ENCODE assay signal across 13 mouse cellular contexts in the genomic region with DNA sequence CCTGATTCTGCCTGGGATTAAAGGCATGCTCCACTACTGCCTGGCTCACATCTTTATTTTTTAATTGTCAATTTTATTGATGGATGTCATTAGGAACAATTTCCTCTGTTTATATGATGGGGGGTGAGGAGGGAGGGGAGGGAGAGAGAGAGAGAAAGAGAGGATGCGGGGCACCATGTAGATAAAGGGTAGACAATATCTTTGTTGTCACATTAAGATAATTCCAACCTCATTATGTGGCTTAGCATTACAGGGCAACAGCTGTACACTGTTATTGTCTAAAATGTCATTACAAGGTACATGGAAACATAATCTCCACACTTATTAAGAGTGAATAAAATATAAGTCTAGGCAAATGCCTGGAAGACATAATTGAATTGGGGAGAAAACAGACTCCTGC.
"Had no signal": no experiment of that assay in that cellular context is flagged by ENCODE, and none has a peak within 500 bp of the region (broad histone marks: within the 10 kb centered on the region; RNA-seq: fewer than 3 reads in every experiment).

No protein-coding gene starts in this region.

- H3K27me3 ChIP-seq: limb, embryonic 12.5 days; neural tube, embryonic 13.5 days had no signal

- DNase-seq: kidney, adult 2 months; kidney, postnatal 36 days; liver; lung, adult 18-20 months; lung, postnatal 14 days; midbrain, embryonic 14.5 days; right cerebral cortex, adult 18-20 months; right cerebral cortex, postnatal 25 days; thymus, postnatal 36 days had no signal

- H3K4me1 ChIP-seq: limb, embryonic 12.5 days; neural tube, embryonic 13.5 days had no signal

- H3K27ac ChIP-seq: kidney, postnatal 0 days; limb, embryonic 12.5 days; liver, embryonic 14.5 days; neural tube, embryonic 13.5 days had no signal

- H3K9me3 ChIP-seq: neural tube, embryonic 13.5 days had no signal

- H3K9ac ChIP-seq: limb, embryonic 12.5 days; liver, embryonic 14.5 days; neural tube, embryonic 13.5 days had no signal

- H3K4me3 ChIP-seq: limb, embryonic 12.5 days; neural tube, embryonic 13.5 days had no signal

- H3K4me2 ChIP-seq: limb, embryonic 12.5 days; neural tube, embryonic 13.5 days had no signal
